8 mouse cellular contexts compared by ENCODE assay signal in genomic region chr2:51139218-51139911, GRCm38 (mm10). TPM values are rescaled to one million over a fixed set of nuclear protein-coding genes. Genes with fewer than 3 reads are reported as not detected.
DNase-seq lines count a peak whose midpoint lies in the region; ATAC-seq lines count a peak whose summit lies in the region.

No protein-coding gene starts in this region.

- ATAC-seq in forebrain, embryonic 12.5 days (ENCODE audit: low FRiP score): peak; percentile 82
- ATAC-seq in limb, embryonic 11.5 days (ENCODE audit: insufficient number of reproducible peaks, low FRiP score, low TSS enrichment, low read depth): peak; percentile 55; the same call in 1 of the 2 replicates
- ATAC-seq in midbrain, embryonic 15.5 days (replicated peaks): peak; percentile 79
- ATAC-seq in inflammation-experienced regulatory T-cells, adult 6 months: no peak

- no peaks in the 10 kb centered on the region for H3K9me3 ChIP-seq in forebrain, embryonic 12.5 days
- H3K9me3 ChIP-seq in limb, embryonic 11.5 days (ENCODE audit: control insufficient read depth, low read length): no peaks in the 10 kb centered on the region
- no peaks in the 10 kb centered on the region for H3K9me3 ChIP-seq in midbrain, embryonic 15.5 days

- H3K9ac ChIP-seq in forebrain, embryonic 12.5 days: 0 out of 2 replicates have a peak overlapping the region, but pooled peaks have one; percentile 1
- H3K9ac ChIP-seq in limb, embryonic 11.5 days (ENCODE audit: low read length): no peak overlapping the region
- H3K9ac ChIP-seq in midbrain, embryonic 15.5 days: no peak overlapping the region

- 3% methylated on average over 5 of the region's 5 CpGs for WGBS in forebrain, embryonic 12.5 days
- 9% methylated on average over 5 of the region's 5 CpGs for WGBS in limb, embryonic 11.5 days
- 4% methylated on average over 5 of the region's 5 CpGs for WGBS in midbrain, embryonic 15.5 days

- H3K36me3 ChIP-seq in forebrain, embryonic 12.5 days (replicated peaks): peaks cover 50% of the 10 kb centered on the region
- H3K36me3 ChIP-seq in limb, embryonic 11.5 days (ENCODE audit: control insufficient read depth, insufficient read depth, low read length): peaks cover 3% of the 10 kb centered on the region; the same call in 1 of the 2 replicates
- peaks cover 8% of the 10 kb centered on the region for H3K36me3 ChIP-seq in midbrain, embryonic 15.5 days (replicated peaks)

- DNase-seq in adrenal gland, postnatal 14 days: peak; percentile 67
- peak; percentile 32 to 54 for DNase-seq in heart, postnatal 36 days
- DNase-seq in limb, embryonic 11.5 days (ENCODE audit: low spot score): peak; percentile 73
- DNase-seq in T-cell, adult 2 months (ENCODE audit: low spot score): no peak
- DNase-seq in layer of hippocampus, adult 9-10 months (ENCODE audit: low spot score): no peak

- peaks cover 74% of the 10 kb centered on the region for H3K4me1 ChIP-seq in forebrain, embryonic 12.5 days
- peaks cover 45% of the 10 kb centered on the region for H3K4me1 ChIP-seq in limb, embryonic 11.5 days (ENCODE audit: control insufficient read depth, insufficient read depth, low read length)
- H3K4me1 ChIP-seq in midbrain, embryonic 15.5 days: peaks cover 68% of the 10 kb centered on the region

- intact Hi-C loops in heart, postnatal 36 days (cut with DNase I): no loop called here

- no peak overlapping the region for H3K4me3 ChIP-seq in forebrain, embryonic 12.5 days (replicated peaks)
- no peak overlapping the region for H3K4me3 ChIP-seq in limb, embryonic 11.5 days (ENCODE audit: low read depth, low read length)
- peak overlapping the region; percentile 9; the same call in 1 of the 2 replicates for H3K4me3 ChIP-seq in midbrain, embryonic 15.5 days

- H3K27me3 ChIP-seq in forebrain, embryonic 12.5 days: no peaks in the 10 kb centered on the region
- H3K27me3 ChIP-seq in limb, embryonic 11.5 days (ENCODE audit: control insufficient read depth, insufficient read depth, low read length): no peaks in the 10 kb centered on the region
- no peaks in the 10 kb centered on the region for H3K27me3 ChIP-seq in midbrain, embryonic 15.5 days (replicated peaks)

- peak overlapping the region; percentile 76 for H3K27ac ChIP-seq in forebrain, embryonic 12.5 days
- H3K27ac ChIP-seq in limb, embryonic 11.5 days (replicated peaks; ENCODE audit: low read depth, low read length): peak overlapping the region; percentile 53; the same call in 1 of the 2 replicates
- H3K27ac ChIP-seq in midbrain, embryonic 15.5 days: peak overlapping the region; percentile 61

- peak overlapping the region; percentile 31 for H3K4me2 ChIP-seq in forebrain, embryonic 12.5 days
- H3K4me2 ChIP-seq in limb, embryonic 11.5 days (ENCODE audit: low read depth, severe bottlenecking): peak overlapping the region; percentile 16
- peak overlapping the region; percentile 55 for H3K4me2 ChIP-seq in midbrain, embryonic 15.5 days

RNA-seq across cellular contexts. Expression of gene Rnd3, which starts 9.5 kb away (rescaled TPM):
- 49.2 and 53.1 TPM in 2 replicates for total RNA-seq in adrenal gland, postnatal 14 days (2021)
- polyA plus RNA-seq in forebrain, embryonic 12.5 days (2016; fragmentation: Nextera tagmentation; extraction: Ambion mirVana): 201 and 236 TPM in 2 replicates
- 10 to 100 TPM; 15.3 to 18.9 TPM for total RNA-seq in heart, postnatal 36 days (2021)
- polyA plus RNA-seq in limb, embryonic 11.5 days (2014; fragmentation: Nextera tagmentation; extraction: Ambion mirVana): 136 and 156 TPM in 2 replicates
- polyA plus RNA-seq in midbrain, embryonic 15.5 days (2015; fragmentation: Nextera tagmentation; extraction: Ambion mirVana): 177 and 182 TPM in 2 replicates
- polyA plus RNA-seq in inflammation-experienced regulatory T-cells, adult 6 months (2017; shearing (Covaris generic)): 1 to 10 TPM in 1 of 3 experiments, under 1 TPM in 1, not detected in 1; 0.15 to 1.4 TPM

Comparison
In these comparisons a context has a peak if more than half of its experiments do, and no peak if none do; other contexts are left out.
1. DNase-seq: peak in adrenal gland, postnatal 14 days (single experiment), heart, postnatal 36 days (2 of 2) and limb, embryonic 11.5 days (single experiment); none in T-cell, adult 2 months (single experiment) and layer of hippocampus, adult 9-10 months (single experiment).
2. RNA of gene Rnd3, which starts 9.5 kb away (polyA plus RNA-seq): 201 to 236 TPM in forebrain, embryonic 12.5 days, 177 to 182 TPM in midbrain, embryonic 15.5 days and 136 to 156 TPM in limb, embryonic 11.5 days; 0.15 to 1.4 TPM in inflammation-experienced regulatory T-cells, adult 6 months; every median in the first group is over 10 times any median in the second.
3. Peak in every context shown above with its lines, with median percentiles within 50 percentile points of each other: H3K27ac ChIP-seq and H3K4me2 ChIP-seq.